Mouse (Mus musculus) left cerebral cortex, adult 2 months (tissue): ENCODE results near the gene B3gat1. TPM values are rescaled to one million over a fixed set of nuclear protein-coding genes. Genes with fewer than 3 reads are reported as not detected.

Source experiments
- DNase-seq, 2 experiments: peaks; one replicate each; pipeline ENCODE4 v3.0.0; 2021 to 2022; ENCODE audit warnings: low spot score in 2 of 2, mixed read lengths in 1 of 2; ENCODE audit errors: extremely low spot score in 1 of 2
- H3K27ac ChIP-seq: fragments of 200-600 bp; 2 replicates; pipeline ENCODE4 v1.8.1; 2022
- H3K4me3 ChIP-seq: fragments of 200-600 bp; 2 replicates; pipeline ENCODE4 v1.8.1; 2022
- CTCF ChIP-seq: fragments of 200-600 bp; IDR thresholded peaks from 2 replicates; pipeline ENCODE4 v1.8.1; 2022; ENCODE audit warnings: antibody characterized with exemption, mild to moderate bottlenecking, moderate library complexity
- intact Hi-C: fragments of 180-260 bp; cut with DNase I; formaldehyde crosslinking; loops from one replicate; pipeline ENCODE4 v1.15.1; 2025
- total RNA-seq, 2 experiments: library from RNA; stranded (reverse); gene quantifications; 2 replicates each; pipeline ENCODE4 v1.2.3; 2021

B3gat1 gene
- total RNA-seq, 2 experiments from 2014 or later, result 212 to 225 TPM

DNA sequence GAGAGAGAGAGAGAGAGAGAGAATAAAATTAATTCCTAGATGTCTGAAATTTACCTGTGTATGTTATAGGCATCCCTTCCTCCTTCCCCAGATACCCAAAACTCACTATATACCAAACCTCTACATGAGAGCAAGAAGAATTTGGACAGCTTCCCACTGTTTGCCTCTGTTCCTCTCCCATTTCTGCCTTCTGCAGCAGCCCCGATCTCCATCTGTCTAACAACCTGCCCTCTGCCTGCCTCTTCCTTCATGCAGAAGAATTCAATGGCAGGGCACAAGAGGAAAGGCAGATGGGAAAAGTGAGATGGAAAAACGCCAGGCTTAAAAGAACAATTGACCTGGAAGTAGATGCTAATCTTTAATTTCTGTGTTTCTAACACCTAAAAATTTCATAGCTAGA lies 5.0 kb upstream of the B3gat1 start:
- DNase-seq, result no peak
- no peak overlapping the region for H3K27ac ChIP-seq
- H3K4me3 ChIP-seq, result no peak overlapping the region
- intact Hi-C loops, result no loop called here
- TF ChIP-seq CTCF, result no peak

DNA sequence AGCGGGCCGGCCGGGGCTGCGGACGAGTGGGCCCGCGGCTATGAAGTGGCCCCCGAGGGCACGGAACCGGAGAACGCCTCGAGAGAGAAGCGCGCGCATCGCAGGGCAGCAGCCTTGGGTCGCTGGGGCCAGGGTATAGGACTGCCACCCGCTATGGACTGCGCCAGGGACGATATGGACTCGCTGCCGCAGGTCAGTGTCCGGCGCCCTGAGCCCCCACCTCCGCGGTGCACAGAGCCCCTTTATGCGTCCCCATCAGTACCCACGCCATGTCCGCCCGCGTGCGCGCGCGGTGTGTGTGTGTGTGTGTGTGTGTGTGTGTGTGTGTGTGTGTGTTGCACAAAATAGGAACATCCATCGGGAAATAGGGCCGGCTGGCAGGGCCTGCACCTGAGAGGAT lies 458 bp downstream of the B3gat1 start:
- intact Hi-C loops, result loop anchor here (2.0 to 10.0 kb wide), 3 partner anchors 99 to 339 kb away; no protein-coding TSS in a partner anchor
- peak overlapping the region; percentile 96 for H3K27ac ChIP-seq
- peak overlapping the region; percentile 78 for H3K4me3 ChIP-seq
- peak; percentile 44 to 50 for DNase-seq
- TF ChIP-seq CTCF, result no peak

- no peak for TF ChIP-seq CTCF
- peak overlapping the region; percentile 46; the same call in 1 of the 2 replicates for H3K4me3 ChIP-seq
- peak overlapping the region; percentile 2; the same call in 1 of the 2 replicates for H3K27ac ChIP-seq
- no peak for DNase-seq
- intact Hi-C loops, result loop anchor here (10.0 kb wide), 1 partner anchor 342 kb away; no protein-coding TSS in a partner anchor
These were observed 3.6 kb downstream of the B3gat1 start for GRCm38 (mm10) chr9:26737116-26737515.

DNA sequence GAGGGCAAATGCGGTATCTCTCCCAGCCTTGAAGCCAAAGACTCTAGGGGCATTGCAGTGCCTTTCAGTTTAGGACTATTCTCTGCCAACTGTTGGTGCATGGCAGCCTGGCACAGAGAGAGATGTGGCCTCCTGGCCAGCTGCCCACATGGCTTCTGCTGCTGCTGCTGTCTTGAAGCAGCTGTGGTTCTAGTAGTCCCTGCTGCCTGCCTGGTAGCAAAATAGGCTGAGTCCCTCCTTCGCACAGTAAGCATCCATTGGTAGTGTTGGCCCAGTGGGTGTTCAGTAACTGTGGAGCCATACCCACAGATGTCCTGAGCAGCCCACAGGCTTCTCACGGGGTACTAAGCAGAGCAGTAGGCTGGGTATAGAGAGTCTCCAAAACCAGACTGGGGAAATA lies 9.3 kb downstream of the B3gat1 start:
- Histone ChIP-seq H3K27ac (peak overlapping the region; percentile 58), H3K4me3 (no peak overlapping the region)
- intact Hi-C loops, result loop anchor here (10.0 kb wide), 1 partner anchor 478 kb away; no protein-coding TSS in a partner anchor
- peak; percentile 35 to 66 for DNase-seq
- no peak for TF ChIP-seq CTCF

DNA sequence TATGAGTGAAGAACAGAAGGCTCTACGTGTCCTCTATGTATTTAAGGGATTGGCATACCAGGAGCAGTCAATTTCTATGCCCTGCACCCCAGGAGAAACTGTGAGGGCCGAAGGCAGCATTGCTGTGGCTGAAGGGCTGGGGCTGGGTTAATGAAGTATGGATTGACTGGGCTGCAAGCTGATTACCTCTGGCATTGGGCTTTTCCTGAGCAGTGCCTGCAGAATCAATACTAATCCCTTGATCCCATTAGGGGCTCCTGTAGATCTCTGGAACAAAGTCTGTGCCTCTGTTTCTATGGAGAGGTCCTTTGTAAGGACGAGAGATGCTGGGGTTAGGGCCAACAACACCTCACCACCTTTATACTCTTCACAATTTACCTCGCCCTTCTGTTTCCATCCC lies 13.6 kb downstream of the B3gat1 start:
- H3K27ac ChIP-seq, result no peak overlapping the region
- DNase-seq, result no peak
- no peak overlapping the region for H3K4me3 ChIP-seq
- intact Hi-C loops, result loop anchor here (10.0 kb wide), 1 partner anchor 482 kb away; no protein-coding TSS in a partner anchor
- no peak for TF ChIP-seq CTCF

DNA sequence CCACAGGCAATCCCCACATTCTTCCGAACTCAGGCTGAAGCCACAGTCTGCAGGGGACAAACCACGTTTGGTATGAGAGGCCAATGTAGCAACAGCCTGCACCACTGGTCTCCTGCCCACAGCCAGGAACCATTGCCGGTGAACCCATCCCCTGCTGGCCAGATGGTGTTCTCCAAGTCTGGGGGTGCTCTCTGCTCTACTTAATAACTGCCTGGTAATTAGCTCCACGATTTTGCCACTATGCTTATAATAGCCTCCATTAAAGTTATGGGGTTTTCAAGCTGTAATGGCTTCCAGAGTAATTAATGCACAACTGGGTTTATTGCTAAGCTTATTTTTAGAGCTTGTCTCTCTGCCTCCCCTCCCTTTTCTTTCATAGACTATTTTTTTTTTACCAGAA lies 15.4 kb downstream of the B3gat1 start:
- no peak overlapping the region for H3K4me3 ChIP-seq
- no peak; the same call in 1 of the 2 replicates for TF ChIP-seq CTCF
- no peak overlapping the region for H3K27ac ChIP-seq
- no peak for DNase-seq
- intact Hi-C loops, result loop anchor here (10.0 kb wide), 1 partner anchor 484 kb away; no protein-coding TSS in a partner anchor

- intact Hi-C loops, result loop anchor here (2.0 to 10.0 kb wide), 2 partner anchors 345 to 863 kb away; no protein-coding TSS in a partner anchor
- peak; percentile 70 to 72 for DNase-seq
- H3K27ac ChIP-seq, result peak overlapping the region; percentile 53; the same call in 1 of the 2 replicates
- peak; percentile 75 for TF ChIP-seq CTCF
- H3K4me3 ChIP-seq, result no peak overlapping the region
These were observed 26.6 kb downstream of the B3gat1 start for GRCm38 (mm10) chr9:26760081-26760480.

DNA sequence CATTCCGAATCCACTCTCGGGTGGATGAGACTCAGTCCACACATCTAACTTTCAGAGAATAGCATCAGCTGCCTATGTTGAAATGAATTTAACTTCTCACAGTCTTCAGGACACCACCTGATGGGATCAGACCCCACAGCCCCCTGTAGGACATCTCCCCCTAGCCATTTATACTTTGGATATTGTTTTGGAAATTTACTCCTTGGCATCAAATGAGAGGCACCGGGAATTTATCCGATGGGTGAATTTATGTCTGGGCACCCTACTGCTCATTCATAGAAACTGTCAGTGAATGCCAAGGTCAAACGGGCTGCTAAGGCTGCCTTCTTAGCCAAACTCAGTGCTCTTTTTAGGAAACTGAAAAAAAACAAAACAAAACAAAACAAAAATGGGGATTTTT lies 27.0 kb downstream of the B3gat1 start:
- intact Hi-C loops, result loop anchor here (2.0 to 10.0 kb wide), 2 partner anchors 346 to 864 kb away; no protein-coding TSS in a partner anchor
- Histone ChIP-seq H3K27ac (no peak overlapping the region), H3K4me3 (no peak overlapping the region)
- no peak for DNase-seq
- TF ChIP-seq CTCF, result no peak

DNA sequence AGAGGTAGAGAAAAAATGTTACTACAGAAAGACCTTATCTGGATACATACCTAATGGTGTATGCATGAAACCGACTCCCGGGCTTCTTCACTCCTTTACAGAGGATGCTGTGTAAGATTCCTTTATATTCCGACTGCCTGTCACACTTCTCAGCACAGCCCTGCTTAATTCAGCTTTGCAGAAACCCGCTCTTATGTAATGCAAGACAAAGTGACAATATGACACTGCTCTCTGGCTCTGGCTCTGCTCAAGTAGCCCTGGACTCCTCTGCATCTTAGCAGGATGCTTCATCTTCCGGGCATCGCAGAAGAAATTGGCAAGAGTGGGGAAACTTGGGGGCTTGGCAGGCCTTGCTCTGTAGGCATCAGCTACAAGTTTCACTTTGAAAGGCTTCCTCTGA lies 28.9 kb downstream of the B3gat1 start:
- no peak for DNase-seq
- Histone ChIP-seq H3K4me3 (no peak overlapping the region), H3K27ac (peak overlapping the region; percentile 16; the same call in 1 of the 2 replicates)
- TF ChIP-seq CTCF, result no peak
- intact Hi-C loops, result loop anchor here (10.0 kb wide), 1 partner anchor 348 kb away; no protein-coding TSS in a partner anchor

- DNase-seq, result no peak
- no peak for TF ChIP-seq CTCF
- intact Hi-C loops, result loop anchor here (10.0 kb wide), 1 partner anchor 353 kb away; no protein-coding TSS in a partner anchor
- H3K27ac ChIP-seq, result no peak overlapping the region
- H3K4me3 ChIP-seq, result no peak overlapping the region
These were observed 34.7 kb downstream of the B3gat1 start for GRCm38 (mm10) chr9:26768181-26768580.

- no peak for DNase-seq
- Histone ChIP-seq H3K27ac (no peak overlapping the region), H3K4me3 (no peak overlapping the region)
- intact Hi-C loops, result loop anchor here (1.0 to 5.0 kb wide), 5 partner anchors 653 to 1119 kb away; no protein-coding TSS in a partner anchor
- TF ChIP-seq CTCF, result no peak
These were observed 42.2 kb downstream of the B3gat1 start for GRCm38 (mm10) chr9:26775700-26776099.

- H3K4me3 ChIP-seq, result no peak overlapping the region
- intact Hi-C loops, result loop anchor here (1.0 to 5.0 kb wide), 4 partner anchors 654 to 1120 kb away; no protein-coding TSS in a partner anchor
- DNase-seq, result peak; percentile 48 to 50
- peak; percentile 83 for TF ChIP-seq CTCF
- no peak overlapping the region for H3K27ac ChIP-seq
These were observed 42.8 kb downstream of the B3gat1 start for GRCm38 (mm10) chr9:26776122-26776902.
